Comparison of ENCODE assay signal across 27 mouse cellular contexts in genomic region chr6:52098851-52099250, GRCm38 (mm10). TPM values are rescaled to one million over a fixed set of nuclear protein-coding genes. Genes with fewer than 3 reads are reported as not detected.
DNase-seq lines count a peak whose midpoint lies in the region; ATAC-seq and TF ChIP-seq lines count a peak whose summit lies in the region.
"Had no signal": no experiment of that assay in that cellular context is flagged by ENCODE, and none has a peak within 500 bp of the region (broad histone marks: within the 10 kb centered on the region; RNA-seq: fewer than 3 reads in every experiment).

No protein-coding gene starts in this region.

- H3K9me3 ChIP-seq in kidney, embryonic 14.5 days (ENCODE audit: control insufficient read depth, low read length), result no peaks in the 10 kb centered on the region
- H3K9me3 ChIP-seq in kidney, embryonic 16.5 days (ENCODE audit: low read length), result no peaks in the 10 kb centered on the region
- H3K9me3 ChIP-seq: embryonic facial prominence, embryonic 10.5 days; embryonic facial prominence, embryonic 12.5 days; forebrain, embryonic 13.5 days; G1E had no signal

- H3K36me3 ChIP-seq in kidney, embryonic 14.5 days (ENCODE audit: control insufficient read depth, insufficient read depth, low read length), result no peaks in the 10 kb centered on the region
- H3K36me3 ChIP-seq in kidney, embryonic 16.5 days (ENCODE audit: insufficient read depth, low read length), result no peaks in the 10 kb centered on the region
- H3K36me3 ChIP-seq in thymus, adult 2 months (ENCODE audit: control insufficient read depth, insufficient read depth, low read length), result no peaks in the 10 kb centered on the region
- H3K36me3 ChIP-seq: embryonic facial prominence, embryonic 10.5 days; embryonic facial prominence, embryonic 12.5 days; G1E had no signal

- peak; percentile 53 for DNase-seq in kidney, adult 11 months
- DNase-seq in kidney, adult 8-10 months, result peak; percentile 44 to 53
- no peak for DNase-seq in kidney, postnatal 10 days
- peak; percentile 17 for DNase-seq in kidney, postnatal 14 days
- peak; percentile 51 to 54 for DNase-seq in kidney, postnatal 36 days
- DNase-seq in thymus, adult 2 months, result no peak
- DNase-seq: adrenal gland, adult 8-10 months; adrenal gland, postnatal 14 days; adrenal gland, postnatal 36 days; B cell, adult 2 months; cerebellum, adult 11-12 months; cerebellum, adult 2 months; cerebellum, adult 9-10 months; cerebellum, postnatal 10 days; cerebellum, postnatal 25 days had no signal

- WGBS in kidney, embryonic 14.5 days, result 91% methylated on average over 7 of the region's 7 CpGs
- 90% methylated on average over 7 of the region's 7 CpGs for WGBS in kidney, embryonic 16.5 days
- 95% methylated on average over 7 of the region's 7 CpGs for WGBS in thymus, adult 2 months

- no peak for TF ChIP-seq CTCF in thymus, adult 2 months (IDR thresholded peaks at IDR 0.05; ENCODE audit: borderline replicate concordance, control insufficient read depth, extremely low read depth, insufficient read depth, low read length, poor library complexity)

- no peak for TF ChIP-seq POLR2A in thymus, adult 2 months (IDR thresholded peaks at IDR 0.05; ENCODE audit: control insufficient read depth, extremely low read depth, insufficient read depth, low read length, poor library complexity)

- no peak overlapping the region for H3K9ac ChIP-seq in kidney, embryonic 14.5 days (ENCODE audit: low read depth, low read length)
- H3K9ac ChIP-seq in kidney, embryonic 16.5 days (replicated peaks; ENCODE audit: low read length), result no peak overlapping the region
- H3K9ac ChIP-seq: embryonic facial prominence, embryonic 12.5 days; forebrain, embryonic 13.5 days had no signal

- no peak overlapping the region for H3K4me3 ChIP-seq in kidney, embryonic 14.5 days (ENCODE audit: low read length)
- H3K4me3 ChIP-seq in kidney, embryonic 16.5 days (ENCODE audit: low read length), result no peak overlapping the region
- H3K4me3 ChIP-seq in thymus, adult 2 months (ENCODE audit: control insufficient read depth, insufficient read depth, low read length), result no peak overlapping the region
- H3K4me3 ChIP-seq: embryonic facial prominence, embryonic 10.5 days; embryonic facial prominence, embryonic 12.5 days; forebrain, embryonic 13.5 days had no signal

- H3K27ac ChIP-seq in kidney, embryonic 14.5 days (ENCODE audit: low read depth, low read length), result no peak overlapping the region
- H3K27ac ChIP-seq in kidney, embryonic 16.5 days (ENCODE audit: low read length), result no peak overlapping the region
- no peak overlapping the region for H3K27ac ChIP-seq in thymus, adult 2 months (ENCODE audit: control insufficient read depth, insufficient read depth, low read length)
- H3K27ac ChIP-seq: embryonic facial prominence, embryonic 10.5 days; embryonic facial prominence, embryonic 12.5 days; forebrain, embryonic 13.5 days had no signal

- no peaks in the 10 kb centered on the region for H3K27me3 ChIP-seq in kidney, embryonic 14.5 days (ENCODE audit: control insufficient read depth, insufficient read depth, low read length)
- H3K27me3 ChIP-seq in kidney, embryonic 16.5 days (ENCODE audit: insufficient read depth, low read length), result no peaks in the 10 kb centered on the region
- 0 out of 2 replicates have a peak, but pooled peaks cover 3% of the 10 kb centered on the region for H3K27me3 ChIP-seq in thymus, adult 2 months (ENCODE audit: control insufficient read depth, insufficient read depth, low read length)
- H3K27me3 ChIP-seq: CH12.LX; embryonic facial prominence, embryonic 12.5 days; forebrain, embryonic 13.5 days; Patski had no signal

- no peak for ATAC-seq in kidney, embryonic 14.5 days (ENCODE audit: low FRiP score, low TSS enrichment)
- ATAC-seq in kidney, embryonic 16.5 days (ENCODE audit: low FRiP score, low TSS enrichment), result no peak
- ATAC-seq: activated CD4-positive, CD25-positive, alpha-beta regulatory T cell, adult 4 months; CD4-positive, CD25-positive, alpha-beta regulatory T cell, adult 4 months; forebrain, embryonic 13.5 days; Patski had no signal

- H3K4me1 ChIP-seq in kidney, embryonic 14.5 days (ENCODE audit: control insufficient read depth, insufficient read depth, low read length), result 0 out of 2 replicates have a peak, but pooled peaks cover 3% of the 10 kb centered on the region
- peaks cover 10% of the 10 kb centered on the region; the same call in 1 of the 2 replicates for H3K4me1 ChIP-seq in kidney, embryonic 16.5 days (ENCODE audit: insufficient read depth, low read length)
- no peaks in the 10 kb centered on the region for H3K4me1 ChIP-seq in thymus, adult 2 months (replicated peaks; ENCODE audit: control insufficient read depth, insufficient read depth, low read length)

- H3K4me2 ChIP-seq in kidney, embryonic 14.5 days (replicated peaks; ENCODE audit: low read depth, low read length), result no peak overlapping the region
- H3K4me2 ChIP-seq in kidney, embryonic 16.5 days (replicated peaks; ENCODE audit: low read depth, low read length), result no peak overlapping the region
- H3K4me2 ChIP-seq: embryonic facial prominence, embryonic 12.5 days; forebrain, embryonic 13.5 days had no signal

RNA-seq across cellular contexts. Expression of gene Hoxa1, which starts 59.3 kb away (rescaled TPM):
- polyA plus RNA-seq in kidney, embryonic 14.5 days (2014; fragmentation: Nextera tagmentation; extraction: Ambion mirVana), result 0.64 and 1.0 TPM in 2 replicates
- 0.81 and 0.82 TPM in 2 replicates for polyA plus RNA-seq in kidney, embryonic 16.5 days (2015; fragmentation: Nextera tagmentation; extraction: Ambion mirVana)
- polyA plus RNA-seq in thymus, adult 2 months (2012; rRNA removed), result 0.43 and 0.63 TPM in 2 replicates
- polyA plus RNA-seq: activated CD4-positive, CD25-positive, alpha-beta regulatory T cell, adult 4 months; CD4-positive, CD25-positive, alpha-beta regulatory T cell, adult 4 months; cortical plate, adult 2 months; forebrain, embryonic 11.5 days; forebrain, embryonic 13.5 days; G1E had no signal

Comparison
In these comparisons a context has a peak if more than half of its experiments do, and no peak if none do; other contexts are left out.
1. DNase-seq: peak in kidney, adult 11 months (single experiment), kidney, adult 8-10 months (2 of 2), kidney, postnatal 14 days (single experiment) and kidney, postnatal 36 days (2 of 2); none in kidney, postnatal 10 days (single experiment) and thymus, adult 2 months (single experiment).